Comparison of ENCODE assay signal across 7 mouse cellular contexts in genomic region chrX:38455890-38456634, GRCm38 (mm10). TPM values are rescaled to one million over a fixed set of nuclear protein-coding genes. Genes with fewer than 3 reads are reported as not detected.
A peak's percentile ranks its signal among the peaks of the same experiment; 100 is the strongest.
DNase-seq lines count a peak whose midpoint lies in the region; ATAC-seq lines count a peak whose summit lies in the region.

Gene Lamp2, minus strand, starts transcription at chrX:38456454.

- peak within 1 kb of the TSS; percentile 52 for H3K4me2 ChIP-seq in intestine, embryonic 15.5 days (replicated peaks)

- DNase-seq in adrenal gland, adult 2 months = peak; percentile 88
- DNase-seq in embryo, embryonic 11.5 days (ENCODE audit: low read depth, low spot score) = peak; percentile 72
- DNase-seq in gastrocnemius, postnatal 36 days = peak; percentile 51 to 71
- DNase-seq in left cerebral cortex, postnatal 25 days (ENCODE audit: low spot score in 2 of 2) = peak; percentile 74 to 89
- DNase-seq in midbrain, embryonic 10.5 days (ENCODE audit: low spot score) = peak; percentile 79
- peak; percentile 51 for DNase-seq in right cerebral cortex, postnatal 4 days

- peak within 1 kb of the TSS; percentile 51 for H3K4me3 ChIP-seq in intestine, embryonic 15.5 days (replicated peaks)
- H3K4me3 ChIP-seq in midbrain, embryonic 10.5 days = peak within 1 kb of the TSS; percentile 68

- intact Hi-C loops in gastrocnemius, postnatal 36 days (cut with DNase I) = loop anchor here (1.0 kb wide), 1 partner anchor 17 kb away; no protein-coding TSS in a partner anchor
- intact Hi-C loops in left cerebral cortex, postnatal 25 days (cut with DNase I) = loop anchor here (1.0 kb wide), 1 partner anchor 17 kb away; no protein-coding TSS in a partner anchor

- H3K9me3 ChIP-seq in intestine, embryonic 15.5 days = no peaks in the 10 kb centered on the region
- H3K9me3 ChIP-seq in midbrain, embryonic 10.5 days (replicated peaks) = no peaks in the 10 kb centered on the region

- WGBS in intestine, embryonic 15.5 days = 18% methylated on average over 46 of the region's 47 CpGs
- WGBS in midbrain, embryonic 10.5 days = 13% methylated on average over 47 of the region's 47 CpGs

- peak within 1 kb of the TSS; percentile 54 for H3K9ac ChIP-seq in intestine, embryonic 15.5 days

- peak; percentile 97 for ATAC-seq in intestine, embryonic 15.5 days

- H3K36me3 ChIP-seq in intestine, embryonic 15.5 days = no peaks in the 10 kb centered on the region
- peaks cover 11% of the 10 kb centered on the region for H3K36me3 ChIP-seq in midbrain, embryonic 10.5 days

- H3K27ac ChIP-seq in intestine, embryonic 15.5 days = peak within 1 kb of the TSS; percentile 74
- peak within 1 kb of the TSS; percentile 87 for H3K27ac ChIP-seq in midbrain, embryonic 10.5 days (replicated peaks)

- H3K27me3 ChIP-seq in intestine, embryonic 15.5 days (replicated peaks) = no peaks in the 10 kb centered on the region
- H3K27me3 ChIP-seq in midbrain, embryonic 10.5 days (ENCODE audit: low read depth, poor library complexity, severe bottlenecking) = no peaks in the 10 kb centered on the region

- H3K4me1 ChIP-seq in intestine, embryonic 15.5 days (replicated peaks) = no peaks in the 10 kb centered on the region
- no peaks in the 10 kb centered on the region for H3K4me1 ChIP-seq in midbrain, embryonic 10.5 days

RNA-seq across cellular contexts. Expression of gene Lamp2, which starts in this region (rescaled TPM):
- 100 to 1,000 TPM; 264 to 266 TPM for total RNA-seq in adrenal gland, adult 2 months (2021)
- 22.5 and 32.0 TPM in 2 replicates for polyA plus RNA-seq in adrenal gland, adult 2 months (2012; rRNA removed)
- total RNA-seq in gastrocnemius, postnatal 36 days (2021) = 10 to 100 TPM; 58.2 to 66.6 TPM
- 149 and 158 TPM in 2 replicates for polyA plus RNA-seq in intestine, embryonic 15.5 days (2015; fragmentation: Nextera tagmentation; extraction: Ambion mirVana)
- total RNA-seq in left cerebral cortex, postnatal 25 days (2021) = 10 to 100 TPM; 70.0 to 76.6 TPM
- polyA plus RNA-seq in midbrain, embryonic 10.5 days (2016; fragmentation: Nextera tagmentation; extraction: Ambion mirVana) = 69.8 and 72.4 TPM in 2 replicates

Comparison
In these comparisons a context has a peak if more than half of its experiments do, and no peak if none do; other contexts are left out.
1. Peak in every context shown above with its lines: DNase-seq, ATAC-seq, H3K4me3 ChIP-seq and H3K27ac ChIP-seq.